Mouse (Mus musculus): ENCODE measurements around the gene Ube2dnl2.

Ube2dnl2 gene

DNA sequence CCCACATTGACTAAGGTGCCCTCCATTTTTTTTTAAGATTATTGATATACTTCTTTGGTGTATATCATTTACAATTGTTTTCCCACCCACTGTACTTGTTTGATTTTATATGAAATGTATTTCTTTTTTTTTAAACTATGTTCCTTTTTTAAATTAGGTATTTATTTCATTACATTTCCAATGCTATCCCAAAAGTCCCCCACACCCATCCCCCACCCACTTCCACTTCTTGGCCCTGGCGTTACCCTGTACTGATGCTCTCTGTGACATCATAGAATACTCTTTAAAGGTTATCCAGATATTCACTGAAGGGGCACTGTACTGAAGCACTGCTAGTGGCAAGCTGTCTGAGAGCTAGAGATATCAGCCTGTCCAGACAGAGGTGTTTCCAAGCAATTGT, at the start of gene Ube2dnl2:
TSS of gene Ube2dnl2 (plus strand) at position 301 of the 400 bp plus-strand sequence.
- DNase-seq, result no peak

DNA sequence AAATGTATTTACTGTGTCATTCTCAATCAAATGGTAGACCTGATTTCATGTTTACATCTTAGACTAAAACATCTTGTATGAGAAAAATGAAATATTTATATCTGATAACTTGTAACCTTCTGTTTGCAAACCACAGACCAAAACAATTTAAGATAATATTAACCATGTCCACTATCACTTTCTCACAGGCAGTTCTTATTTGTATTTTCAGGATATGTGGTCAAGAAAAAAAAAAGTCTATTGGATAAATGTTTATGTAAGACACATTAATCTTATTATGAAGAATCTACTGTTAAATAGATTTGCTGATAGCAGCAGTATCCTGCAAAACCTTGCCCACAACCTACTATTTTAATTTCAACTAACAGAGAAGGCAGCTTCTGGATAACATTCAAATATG, 11.9 kb upstream of the Ube2dnl2 start:
- no peak for DNase-seq

DNA sequence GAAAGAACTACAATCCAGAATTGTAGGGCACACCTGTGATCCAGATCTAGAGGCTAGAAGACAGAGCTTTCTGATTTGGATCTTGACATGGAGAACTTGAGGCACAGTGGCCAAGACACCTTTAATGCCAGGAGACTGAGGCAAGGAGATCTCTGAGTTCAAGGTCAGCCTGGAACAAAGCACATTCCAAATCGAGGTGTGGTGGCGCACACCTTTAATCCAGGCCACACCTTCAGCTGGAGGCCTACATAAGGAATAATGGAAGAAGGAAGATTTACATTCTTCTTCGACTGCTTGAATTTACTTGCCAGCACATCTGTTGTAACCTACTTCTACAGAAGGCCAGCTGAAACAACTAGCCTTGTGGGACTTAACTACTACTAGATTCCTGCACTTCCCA, 9.9 kb upstream of the Ube2dnl2 start:
- DNase-seq, result no peak

DNA sequence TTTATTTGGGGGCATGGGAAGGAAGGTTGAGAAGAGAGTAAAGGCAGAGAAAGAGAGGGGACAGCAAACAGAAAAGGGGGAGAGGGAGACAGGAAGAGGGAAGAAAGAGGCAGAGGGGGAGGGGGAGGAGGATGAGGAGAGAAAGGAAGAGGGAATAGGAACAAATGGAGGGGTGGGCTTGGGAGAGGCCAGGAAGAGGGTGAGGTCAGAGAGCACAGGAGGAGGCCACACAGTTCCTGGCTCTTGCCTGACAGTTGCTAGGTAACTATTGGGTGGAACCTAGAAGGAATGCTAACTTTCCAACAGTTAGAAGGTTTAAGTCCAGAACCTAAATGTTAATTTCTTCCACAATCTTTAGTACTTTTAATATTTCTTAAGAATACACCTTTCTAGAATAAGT, 4.0 kb upstream of the Ube2dnl2 start:
- DNase-seq, result no peak

DNA sequence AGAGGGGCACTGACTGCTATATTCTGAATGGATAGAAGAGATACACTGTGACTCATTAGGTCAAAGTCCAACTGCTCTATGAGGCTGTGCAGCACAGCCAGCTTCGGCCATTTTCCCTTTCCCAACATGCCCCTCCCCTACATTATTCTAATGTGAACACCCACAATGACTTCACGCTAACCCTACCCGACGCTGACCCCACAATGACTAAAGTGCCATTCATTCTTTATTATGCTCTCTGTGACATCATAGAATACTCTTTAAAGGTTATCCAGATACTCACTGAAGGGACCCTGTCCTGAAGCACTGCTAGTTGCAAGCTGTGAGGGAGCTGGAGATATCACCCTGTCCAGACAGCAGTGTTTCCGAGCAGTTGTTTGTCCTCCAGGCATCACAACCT, 2.7 kb upstream of the Ube2dnl2 start, which contains the start of gene Ube2dnl1:
TSS of gene Ube2dnl1 (plus strand) at position 301 of the 400 bp plus-strand sequence.
- no peak for DNase-seq

DNA sequence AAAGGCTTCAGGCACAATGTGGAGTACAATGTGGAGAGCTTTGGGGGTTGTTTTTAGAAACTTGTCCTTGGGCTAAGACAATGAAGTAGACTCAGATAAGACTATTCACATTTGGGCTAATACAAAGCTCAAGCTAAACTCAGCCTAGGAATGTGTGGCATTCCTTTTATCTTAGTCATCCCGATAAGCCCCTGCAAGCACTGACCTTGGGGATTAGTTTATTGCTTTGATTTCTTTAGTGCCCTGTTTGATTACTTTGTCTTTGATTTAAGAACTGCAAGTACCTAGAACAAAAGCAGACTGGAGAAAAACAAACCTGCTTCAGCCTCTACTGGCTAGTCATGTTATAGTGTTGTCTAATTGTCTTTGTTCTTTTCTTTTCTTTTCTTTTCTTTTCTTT, 47.7 kb downstream of the Ube2dnl2 start:
- no peak for DNase-seq
